Mouse (Mus musculus) granulocyte monocyte progenitor cell, adult 5-6 weeks (primary cell): ENCODE results near the gene Cdca4. TPM values are rescaled to one million over a fixed set of nuclear protein-coding genes. Genes with fewer than 3 reads are reported as not detected.

Source experiments
- ATAC-seq: replicated peaks from 2 replicates; pipeline ENCODE4 v1.8.0; 2016; ENCODE audit warnings: mild to moderate bottlenecking, moderate TSS enrichment, inconsistent platforms; ENCODE audit not compliant: poor library complexity, severe bottlenecking
- total RNA-seq, 2 experiments: library from RNA; stranded (forward) in 1 of 2; stranded (reverse) in 1 of 2; fragments of 200-712, 200-1000 nt in 1 of 2; fragments of >200 nt in 1 of 2; fragmentation: Nextera tagmentation in 1 of 2; gene quantifications; 2 replicates each; pipeline ENCODE4 v1.2.3; 2014 to 2017

Cdca4 gene
- 65.6 and 66.5 TPM in 2 replicates for total RNA-seq (2014; fragmentation: Nextera tagmentation)
- 61.9 and 64.3 TPM in 2 replicates for total RNA-seq (2017)

GRCm38 (mm10) chr12:112829244-112829864 is at the start of gene Cdca4:
Gene Cdca4, minus strand, starts transcription at chr12:112829423.
- ATAC-seq, result peak; percentile 80

GRCm38 (mm10) chr12:112877607-112878020 is 48.4 kb upstream of the Cdca4 start:
- ATAC-seq, result no peak

- ATAC-seq, result no peak
Measured at GRCm38 (mm10) chr12:112877073-112877576, 47.9 kb upstream of the Cdca4 start.

- peak; percentile 47 for ATAC-seq
Measured at GRCm38 (mm10) chr12:112876332-112877072, 47.3 kb upstream of the Cdca4 start.

- ATAC-seq, result peak; percentile 59
Measured at GRCm38 (mm10) chr12:112875225-112876013, 46.2 kb upstream of the Cdca4 start.

GRCm38 (mm10) chr12:112874199-112874598 is 45.0 kb upstream of the Cdca4 start:
- no peak for ATAC-seq

GRCm38 (mm10) chr12:112873452-112874190 is 44.4 kb upstream of the Cdca4 start:
- ATAC-seq, result peak; percentile 57

GRCm38 (mm10) chr12:112872991-112873390 is 43.8 kb upstream of the Cdca4 start:
- no peak for ATAC-seq

GRCm38 (mm10) chr12:112871272-112871671 is 42.0 kb upstream of the Cdca4 start:
- no peak for ATAC-seq

GRCm38 (mm10) chr12:112870775-112871174 is 41.6 kb upstream of the Cdca4 start:
- peak; percentile 28 for ATAC-seq

GRCm38 (mm10) chr12:112869783-112870204 is 40.6 kb upstream of the Cdca4 start:
- ATAC-seq, result no peak

- peak; percentile 70 for ATAC-seq
Measured at GRCm38 (mm10) chr12:112868178-112869087, 39.2 kb upstream of the Cdca4 start, which contains the start of gene Gpr132. Gene Gpr132, minus strand, starts transcription at chr12:112868228.

- peak; percentile 60 for ATAC-seq
Measured at GRCm38 (mm10) chr12:112867106-112867674, 38.0 kb upstream of the Cdca4 start.

GRCm38 (mm10) chr12:112866467-112867080 is 37.4 kb upstream of the Cdca4 start:
- ATAC-seq, result no peak

GRCm38 (mm10) chr12:112864804-112865203 is 35.6 kb upstream of the Cdca4 start:
- peak; percentile 32 for ATAC-seq

- ATAC-seq, result no peak
Measured at GRCm38 (mm10) chr12:112861911-112862321, 32.7 kb upstream of the Cdca4 start.

GRCm38 (mm10) chr12:112860765-112861164 is 31.5 kb upstream of the Cdca4 start:
- ATAC-seq, result peak; percentile 85

GRCm38 (mm10) chr12:112859930-112860329 is 30.7 kb upstream of the Cdca4 start:
- peak; percentile 18 for ATAC-seq
